In the genomic region with DNA sequence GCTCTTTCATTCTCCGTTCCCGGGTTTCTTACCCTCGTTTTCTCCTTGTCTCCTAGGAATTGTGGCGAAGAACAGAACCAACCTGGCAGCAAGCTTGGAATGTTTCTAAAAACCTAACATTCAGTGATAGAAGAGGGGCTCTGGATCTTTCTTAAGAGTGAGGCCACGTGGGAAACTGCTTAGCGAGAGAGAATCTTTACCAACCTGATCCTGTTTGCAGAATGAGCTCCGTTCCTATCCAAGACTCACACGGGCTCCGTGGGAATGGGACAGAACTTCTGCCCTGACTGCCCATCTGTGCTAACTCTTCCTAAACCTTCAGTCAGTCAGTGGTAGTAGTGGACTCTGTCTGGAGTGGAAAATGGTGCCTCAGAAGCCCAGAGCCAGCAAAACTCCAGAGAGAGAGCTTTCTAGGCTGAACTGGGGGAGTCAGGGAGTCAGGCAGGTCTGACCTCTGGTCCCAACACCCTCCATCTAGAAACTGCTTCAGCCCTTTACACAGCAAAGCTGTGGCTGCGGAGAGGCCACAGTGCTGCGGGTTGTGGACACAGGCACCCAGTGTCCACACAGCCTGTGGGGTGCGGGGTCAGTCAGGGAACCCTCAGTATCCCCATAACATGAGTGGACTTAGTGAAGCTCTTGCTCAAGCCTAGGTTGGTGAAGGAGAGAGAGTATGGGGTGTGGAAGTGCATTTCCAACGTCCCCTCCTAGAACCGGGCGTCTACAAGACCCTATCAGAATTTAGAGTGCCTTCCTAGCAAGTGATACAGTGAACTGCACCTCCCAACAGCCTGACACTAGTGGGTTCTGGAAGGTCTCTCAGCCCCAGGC, we compare ENCODE assay signal across 8 mouse cellular contexts. TPM values are rescaled to one million over a fixed set of nuclear protein-coding genes. Genes with fewer than 3 reads are reported as not detected.
A peak's percentile ranks its signal among the peaks of the same experiment; 100 is the strongest.
DNase-seq lines count a peak whose midpoint lies in the region; ATAC-seq and TF ChIP-seq lines count a peak whose summit lies in the region.

No protein-coding gene starts in this region.

- no peaks in the 10 kb centered on the region for H3K36me3 ChIP-seq in thymus, adult 2 months (ENCODE audit: control insufficient read depth, insufficient read depth, low read length)
- H3K36me3 ChIP-seq in limb, embryonic 15.5 days = no peaks in the 10 kb centered on the region
- no peaks in the 10 kb centered on the region for H3K36me3 ChIP-seq in stomach, postnatal 0 days (ENCODE audit: control insufficient read depth, insufficient read depth, low read length)

- no peaks in the 10 kb centered on the region for H3K9me3 ChIP-seq in limb, embryonic 15.5 days
- H3K9me3 ChIP-seq in stomach, postnatal 0 days (ENCODE audit: control insufficient read depth, low read length) = no peaks in the 10 kb centered on the region

- H3K4me2 ChIP-seq in limb, embryonic 15.5 days = peak overlapping the region; percentile 87
- H3K4me2 ChIP-seq in stomach, postnatal 0 days (replicated peaks; ENCODE audit: low read depth) = peak overlapping the region; percentile 84

- 28% methylated on average over 15 of the region's 15 CpGs for WGBS in thymus, adult 2 months
- 19% methylated on average over 15 of the region's 15 CpGs for WGBS in limb, embryonic 15.5 days
- WGBS in stomach, postnatal 0 days = 27% methylated on average over 15 of the region's 15 CpGs

- H3K27ac ChIP-seq in thymus, adult 2 months (ENCODE audit: control insufficient read depth, insufficient read depth, low read length) = no peak overlapping the region
- peak overlapping the region; percentile 85 for H3K27ac ChIP-seq in limb, embryonic 15.5 days
- peak overlapping the region; percentile 63; the same call in 1 of the 2 replicates for H3K27ac ChIP-seq in stomach, postnatal 0 days (replicated peaks)

- no peak for TF ChIP-seq CTCF in thymus, adult 2 months (IDR thresholded peaks at IDR 0.05; ENCODE audit: borderline replicate concordance, control insufficient read depth, extremely low read depth, insufficient read depth, low read length, poor library complexity)
- no peak for TF ChIP-seq CTCF in stomach, postnatal 0 days (IDR thresholded peaks at IDR 0.05; ENCODE audit: low read depth)

- no peak for TF ChIP-seq EP300 in stomach, postnatal 0 days (optimal IDR thresholded peaks at IDR 0.05)

- no peak for ATAC-seq in limb, embryonic 15.5 days (ENCODE audit: insufficient number of reproducible peaks, low FRiP score, low TSS enrichment, low read depth)
- no peak for ATAC-seq in stomach, postnatal 0 days (ENCODE audit: low FRiP score, low TSS enrichment)
- ATAC-seq in frontal cortex, adult (ENCODE audit: low TSS enrichment) = no peak

- peak overlapping the region; percentile 41; the same call in 1 of the 2 replicates for H3K9ac ChIP-seq in limb, embryonic 15.5 days
- H3K9ac ChIP-seq in stomach, postnatal 0 days (ENCODE audit: low read length) = peak overlapping the region; percentile 52

- peak overlapping the region; percentile 39 for H3K4me3 ChIP-seq in thymus, adult 2 months (ENCODE audit: control insufficient read depth, insufficient read depth, low read length)
- H3K4me3 ChIP-seq in limb, embryonic 15.5 days = peak overlapping the region; percentile 51
- peak overlapping the region; percentile 51 for H3K4me3 ChIP-seq in stomach, postnatal 0 days (ENCODE audit: low read depth, low read length)

- peak; percentile 54 for DNase-seq in embryo, embryonic 10 days (ENCODE audit: low spot score)
- no peak for DNase-seq in embryo, embryonic 10.5 days (ENCODE audit: low spot score)
- no peak for DNase-seq in thymus, adult 2 months
- no peak for DNase-seq in thymus, postnatal 25 days
- no peak for DNase-seq in stomach, postnatal 0 days (ENCODE audit: low spot score)
- no peak for DNase-seq in ovary, postnatal 36 days (ENCODE audit: low spot score)

- H3K4me1 ChIP-seq in thymus, adult 2 months (replicated peaks; ENCODE audit: control insufficient read depth, insufficient read depth, low read length) = peaks cover 31% of the 10 kb centered on the region
- peaks cover 67% of the 10 kb centered on the region for H3K4me1 ChIP-seq in limb, embryonic 15.5 days
- peaks cover 7% of the 10 kb centered on the region for H3K4me1 ChIP-seq in stomach, postnatal 0 days (replicated peaks; ENCODE audit: control insufficient read depth, insufficient read depth)

- TF ChIP-seq POLR2A in thymus, adult 2 months (IDR thresholded peaks at IDR 0.05; ENCODE audit: control insufficient read depth, extremely low read depth, insufficient read depth, low read length, poor library complexity) = no peak

- H3K27me3 ChIP-seq in thymus, adult 2 months (ENCODE audit: control insufficient read depth, insufficient read depth, low read length) = no peaks in the 10 kb centered on the region
- H3K27me3 ChIP-seq in limb, embryonic 15.5 days = peaks cover 33% of the 10 kb centered on the region
- no peaks in the 10 kb centered on the region for H3K27me3 ChIP-seq in stomach, postnatal 0 days (ENCODE audit: control insufficient read depth, insufficient read depth, low read length)

RNA-seq across cellular contexts. Expression of a gene that starts 42.6 kb away (rescaled TPM):
- polyA plus RNA-seq in thymus, adult 2 months (2012; rRNA removed) = 1,233 and 1,455 TPM in 2 replicates
- 2,203 and 2,296 TPM in 2 replicates for polyA plus RNA-seq in limb, embryonic 15.5 days (2015; fragmentation: Nextera tagmentation; extraction: Ambion mirVana)
- 2,268 and 2,377 TPM in 2 replicates for polyA plus RNA-seq in stomach, postnatal 0 days (2015; fragmentation: Nextera tagmentation; extraction: Ambion mirVana)

RNA-seq across cellular contexts. Expression of a gene that starts 55.6 kb away (rescaled TPM):
- polyA plus RNA-seq in thymus, adult 2 months (2012; rRNA removed) = 0.19 and 0.37 TPM in 2 replicates
- polyA plus RNA-seq in limb, embryonic 15.5 days (2015; fragmentation: Nextera tagmentation; extraction: Ambion mirVana) = 0.31 and 0.79 TPM in 2 replicates
- 0.41 and 0.47 TPM in 2 replicates for polyA plus RNA-seq in stomach, postnatal 0 days (2015; fragmentation: Nextera tagmentation; extraction: Ambion mirVana)
